Mouse (Mus musculus) heart, embryonic 10.5 days (tissue): ENCODE results near the gene Aldh1a7. TPM values are rescaled to one million over a fixed set of nuclear protein-coding genes. Genes with fewer than 3 reads are reported as not detected.
"Not testable (repeated sequence)": the region's sequence is repeated elsewhere in the genome, so short reads cannot be mapped to it uniquely, and the experiment has no call there.

ENCODE experiments used
- DNase-seq: peaks from one replicate; pipeline ENCODE4 v3.0.0-alpha.2; 2017; ENCODE audit warnings: low spot score
- H3K27ac ChIP-seq: fragments of 300-500 bp; sonication (generic); 2 replicates; pipeline ENCODE4 v1.5.1; 2016; ENCODE audit warnings: mild to moderate bottlenecking
- H3K27me3 ChIP-seq: fragments of 300-500 bp; sonication (generic); 2 replicates; pipeline ENCODE4 v1.6.1; 2016; ENCODE audit warnings: mild to moderate bottlenecking; ENCODE audit not compliant: poor library complexity, insufficient read depth, severe bottlenecking
- H3K36me3 ChIP-seq: fragments of 300-500 bp; sonication (generic); 2 replicates; pipeline ENCODE4 v1.6.1; 2016; ENCODE audit warnings: mild to moderate bottlenecking, moderate library complexity
- H3K4me1 ChIP-seq: fragments of 300-500 bp; sonication (generic); 2 replicates; pipeline ENCODE4 v1.6.1; 2016; ENCODE audit warnings: mild to moderate bottlenecking
- H3K4me3 ChIP-seq: fragments of 300-500 bp; sonication (generic); 2 replicates; pipeline ENCODE4 v1.5.1; 2016; ENCODE audit warnings: mild to moderate bottlenecking, moderate library complexity
- H3K9me3 ChIP-seq: fragments of 300-500 bp; sonication (generic); 2 replicates; pipeline ENCODE4 v1.6.1; 2016; ENCODE audit warnings: mild to moderate bottlenecking, moderate library complexity
- WGBS: fragments of 180-500 bp; shearing (Covaris S2); methylation state at CpG from one replicate; pipeline ENCODE4 v1.1.7; 2016; 5-methylcytosine and 5-hydroxymethylcytosine counted together
- polyA plus RNA-seq: library from polyadenylated mRNA; unstranded; fragments of >200 nt; fragmentation: Nextera tagmentation; extraction: Ambion mirVana; gene quantifications from 2 replicates; pipeline ENCODE4 v1.2.1, GENCODE M21; 2016

The Aldh1a7 gene
- polyA plus RNA-seq, 1 experiment from 2014 or later: 3.2 TPM

- DNase-seq: no peak
- Histone ChIP-seq H3K9me3 (no peaks in the 10 kb centered on the region), H3K27ac (no peak overlapping the region), H3K27me3 (no peaks in the 10 kb centered on the region), H3K4me1 (no peaks in the 10 kb centered on the region), H3K4me3 (no peak overlapping the region), H3K36me3 (no peaks in the 10 kb centered on the region)
- 74% methylated on average over 4 of the region's 4 CpGs for WGBS
These were observed 20.6 kb downstream of the Aldh1a7 start for GRCm38 (mm10) chr19:20706747-20707146.

- H3K4me1 ChIP-seq: no peaks in the 10 kb centered on the region
- H3K9me3 ChIP-seq: no peaks in the 10 kb centered on the region
- H3K4me3 ChIP-seq: no peak overlapping the region
- WGBS: 65% methylated on average over 3 of the region's 3 CpGs
- H3K27me3 ChIP-seq: no peaks in the 10 kb centered on the region
- H3K36me3 ChIP-seq: no peaks in the 10 kb centered on the region
- H3K27ac ChIP-seq: no peak overlapping the region
- no peak for DNase-seq
These were observed 25.3 kb downstream of the Aldh1a7 start for GRCm38 (mm10) chr19:20702074-20702473.

- H3K36me3 ChIP-seq: no peaks in the 10 kb centered on the region
- 81% methylated on average over 3 of the region's 3 CpGs for WGBS
- DNase-seq: no peak
- no peak overlapping the region for H3K27ac ChIP-seq
- no peak overlapping the region for H3K4me3 ChIP-seq
- H3K9me3 ChIP-seq: no peaks in the 10 kb centered on the region
- H3K27me3 ChIP-seq: no peaks in the 10 kb centered on the region
- no peaks in the 10 kb centered on the region for H3K4me1 ChIP-seq
These were observed 49.5 kb downstream of the Aldh1a7 start for GRCm38 (mm10) chr19:20677697-20678355.

GRCm38 (mm10) chr19:20654141-20654873 lies 73.1 kb downstream of the Aldh1a7 start:
- Histone ChIP-seq H3K4me3 (no peak overlapping the region), H3K4me1 (no peaks in the 10 kb centered on the region), H3K27me3 (no peaks in the 10 kb centered on the region), H3K27ac (no peak overlapping the region), H3K9me3 (no peaks in the 10 kb centered on the region), H3K36me3 (no peaks in the 10 kb centered on the region)
- 73% methylated on average over 3 of the region's 3 CpGs for WGBS
- no peak for DNase-seq

DNA sequence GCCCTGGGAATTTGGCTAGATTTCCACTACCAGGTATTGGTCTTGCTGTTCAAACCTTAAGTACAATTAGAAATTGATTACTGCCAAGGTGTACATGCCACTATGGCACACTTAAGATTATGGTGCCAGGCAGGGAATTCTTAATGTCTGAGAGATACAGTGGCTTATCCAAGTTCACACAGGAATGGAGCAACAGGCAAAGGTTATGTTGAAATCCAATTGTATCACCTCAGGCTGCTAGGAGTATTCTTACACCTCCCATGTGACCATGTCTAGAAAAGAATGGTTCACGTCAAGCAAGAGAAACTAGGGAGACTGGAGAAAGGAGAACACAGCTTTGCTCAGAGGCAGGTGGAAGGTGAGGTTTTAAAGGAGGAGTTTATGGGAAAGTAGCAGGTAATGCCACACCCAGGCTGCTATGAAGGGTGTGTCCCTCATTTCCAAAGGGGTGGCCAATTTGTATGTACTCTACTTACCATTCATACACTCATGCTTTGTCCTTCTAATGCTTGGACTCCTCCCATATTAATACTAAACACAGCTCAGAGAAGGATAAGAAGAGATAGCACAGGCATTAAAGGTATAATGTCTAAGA lies 74.2 kb downstream of the Aldh1a7 start:
- no peaks in the 10 kb centered on the region for H3K9me3 ChIP-seq
- no peaks in the 10 kb centered on the region for H3K27me3 ChIP-seq
- 56% methylated on average over 1 of the region's 1 CpGs for WGBS
- H3K4me3 ChIP-seq: no peak overlapping the region
- DNase-seq: no peak
- no peaks in the 10 kb centered on the region for H3K4me1 ChIP-seq
- H3K36me3 ChIP-seq: no peaks in the 10 kb centered on the region
- no peak overlapping the region for H3K27ac ChIP-seq

- DNase-seq: no peak
- Histone ChIP-seq H3K4me1 (no peaks in the 10 kb centered on the region), H3K36me3 (no peaks in the 10 kb centered on the region), H3K9me3 (no peaks in the 10 kb centered on the region), H3K4me3 (no peak overlapping the region), H3K27ac (no peak overlapping the region), H3K27me3 (no peaks in the 10 kb centered on the region)
- 39% methylated on average over 2 of the region's 2 CpGs for WGBS
These were observed 77.4 kb downstream of the Aldh1a7 start for GRCm38 (mm10) chr19:20650008-20650407.

DNA sequence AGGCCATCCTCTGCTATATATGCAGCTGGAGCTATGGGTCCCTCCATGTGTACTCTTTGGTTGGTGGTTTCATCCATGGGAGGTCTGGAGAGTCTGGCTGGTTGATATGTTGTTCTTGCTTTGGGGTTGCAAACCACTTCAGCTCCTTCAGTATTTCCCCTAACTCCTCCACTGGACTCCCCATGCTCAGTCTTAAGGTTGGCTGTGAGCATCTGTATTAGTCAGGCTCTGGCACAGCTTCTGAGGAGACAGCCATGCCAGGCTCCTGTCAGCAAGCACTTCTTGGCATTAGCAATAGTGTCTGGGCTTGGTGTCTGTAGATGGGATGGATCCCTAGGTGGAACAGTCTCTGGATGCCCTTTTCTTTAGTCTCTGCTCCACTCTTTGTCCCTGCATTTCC lies 79.9 kb downstream of the Aldh1a7 start:
- H3K4me1 ChIP-seq, DNase-seq, H3K36me3 ChIP-seq, H3K27ac ChIP-seq, H3K9me3 ChIP-seq, H3K4me3 ChIP-seq, H3K27me3 ChIP-seq: not testable (repeated sequence)

DNA sequence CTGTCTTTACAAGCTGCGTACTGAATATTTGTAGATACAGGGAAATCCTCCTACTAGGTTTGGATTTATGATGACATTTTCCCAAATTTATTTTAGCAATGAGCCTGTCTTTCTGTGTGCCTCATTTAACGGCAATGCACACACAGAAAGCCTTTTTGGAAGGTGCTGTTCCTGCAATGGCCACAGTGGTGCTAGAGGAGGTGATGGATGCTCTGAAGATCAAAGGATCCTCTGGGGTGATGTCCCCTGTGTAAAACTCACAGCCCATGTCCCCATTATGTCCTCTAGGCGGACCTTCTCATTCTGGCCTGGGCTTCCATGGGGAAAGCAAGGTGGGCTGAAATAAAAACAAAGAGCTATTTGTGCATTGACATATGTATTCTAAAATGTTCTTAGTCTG lies 83.0 kb downstream of the Aldh1a7 start:
- H3K27ac ChIP-seq: no peak overlapping the region
- H3K27me3 ChIP-seq: no peaks in the 10 kb centered on the region
- no peaks in the 10 kb centered on the region for H3K9me3 ChIP-seq
- no peaks in the 10 kb centered on the region for H3K4me1 ChIP-seq
- 69% methylated on average over 3 of the region's 3 CpGs for WGBS
- no peak for DNase-seq
- H3K4me3 ChIP-seq: no peak overlapping the region
- no peaks in the 10 kb centered on the region for H3K36me3 ChIP-seq

Other genes starting within 250 kb of the Aldh1a7 start
- gene Aldh1a1, start 234.8 kb downstream of the Aldh1a7 start, polyA plus RNA-seq: 9.7 and 10.4 TPM in 2 replicates
- gene Tmc1, start 226.6 kb upstream of the Aldh1a7 start, polyA plus RNA-seq: not detected in 2 replicates